Comparison of ENCODE assay signal across 8 mouse cellular contexts in genomic region chr13:49188219-49188965, GRCm38 (mm10). TPM values are rescaled to one million over a fixed set of nuclear protein-coding genes. Genes with fewer than 3 reads are reported as not detected.
DNase-seq lines count a peak whose midpoint lies in the region; ATAC-seq and TF ChIP-seq lines count a peak whose summit lies in the region.

No protein-coding gene starts in this region.

- no peak for ATAC-seq in heart, embryonic 11.5 days (replicated peaks; ENCODE audit: insufficient number of reproducible peaks, low FRiP score, low TSS enrichment)
- no peak for ATAC-seq in limb, embryonic 15.5 days (ENCODE audit: insufficient number of reproducible peaks, low FRiP score, low TSS enrichment, low read depth)
- ATAC-seq in stomach, postnatal 0 days (ENCODE audit: low FRiP score, low TSS enrichment) = peak; percentile 3; the same call in 1 of the 2 replicates

- WGBS in heart, embryonic 11.5 days (ENCODE audit: insufficient replicate concordance) = 20% methylated on average over 15 of the region's 15 CpGs
- 27% methylated on average over 15 of the region's 15 CpGs for WGBS in forebrain, embryonic 10.5 days
- 13% methylated on average over 15 of the region's 15 CpGs for WGBS in limb, embryonic 15.5 days
- 24% methylated on average over 15 of the region's 15 CpGs for WGBS in stomach, postnatal 0 days

- peak overlapping the region; percentile 100 for H3K4me2 ChIP-seq in heart, embryonic 11.5 days
- H3K4me2 ChIP-seq in limb, embryonic 15.5 days = peak overlapping the region; percentile 98
- H3K4me2 ChIP-seq in stomach, postnatal 0 days (replicated peaks; ENCODE audit: low read depth) = peak overlapping the region; percentile 91

- no peak for TF ChIP-seq EP300 in stomach, postnatal 0 days (optimal IDR thresholded peaks at IDR 0.05)

- H3K27ac ChIP-seq in heart, embryonic 11.5 days (ENCODE audit: low read depth, low read length) = 0 out of 2 replicates have a peak overlapping the region, but pooled peaks have one; percentile 5
- no peak overlapping the region for H3K27ac ChIP-seq in forebrain, embryonic 10.5 days
- 0 out of 2 replicates have a peak overlapping the region, but pooled peaks have one; percentile 9 for H3K27ac ChIP-seq in limb, embryonic 15.5 days
- peak overlapping the region; percentile 89 for H3K27ac ChIP-seq in stomach, postnatal 0 days (replicated peaks)

- no peaks in the 10 kb centered on the region for H3K27me3 ChIP-seq in heart, embryonic 11.5 days (ENCODE audit: control insufficient read depth, insufficient read depth, low read length)
- H3K27me3 ChIP-seq in E14TG2a.4 (ENCODE audit: insufficient read depth, low read length) = peaks cover 40% of the 10 kb centered on the region
- peaks cover 37% of the 10 kb centered on the region for H3K27me3 ChIP-seq in forebrain, embryonic 10.5 days (ENCODE audit: poor library complexity, severe bottlenecking)
- H3K27me3 ChIP-seq in limb, embryonic 15.5 days = no peaks in the 10 kb centered on the region
- H3K27me3 ChIP-seq in stomach, postnatal 0 days (ENCODE audit: control insufficient read depth, insufficient read depth, low read length) = no peaks in the 10 kb centered on the region

- no peaks in the 10 kb centered on the region for H3K9me3 ChIP-seq in heart, embryonic 11.5 days (replicated peaks; ENCODE audit: control insufficient read depth, low read length)
- no peaks in the 10 kb centered on the region for H3K9me3 ChIP-seq in E14TG2a.4 (ENCODE audit: low read length)
- no peaks in the 10 kb centered on the region for H3K9me3 ChIP-seq in forebrain, embryonic 10.5 days
- no peaks in the 10 kb centered on the region for H3K9me3 ChIP-seq in limb, embryonic 15.5 days
- H3K9me3 ChIP-seq in stomach, postnatal 0 days (ENCODE audit: control insufficient read depth, low read length) = no peaks in the 10 kb centered on the region

- DNase-seq in heart, adult 18-20 months = no peak
- no peak for DNase-seq in forebrain, embryonic 10.5 days (ENCODE audit: extremely low spot score, low spot score)
- no peak for DNase-seq in stomach, postnatal 0 days (ENCODE audit: low spot score)
- DNase-seq in adrenal gland, adult 2 months = no peak
- no peak for DNase-seq in urinary bladder, postnatal 10 days (ENCODE audit: low spot score)

- H3K4me1 ChIP-seq in heart, embryonic 11.5 days (ENCODE audit: control insufficient read depth, insufficient read depth, low read length) = peaks cover 57% of the 10 kb centered on the region
- H3K4me1 ChIP-seq in E14TG2a.4 (replicated peaks; ENCODE audit: low read depth, low read length) = peaks cover 34% of the 10 kb centered on the region
- peaks cover 61% of the 10 kb centered on the region for H3K4me1 ChIP-seq in forebrain, embryonic 10.5 days
- peaks cover 47% of the 10 kb centered on the region for H3K4me1 ChIP-seq in limb, embryonic 15.5 days
- peaks cover 8% of the 10 kb centered on the region for H3K4me1 ChIP-seq in stomach, postnatal 0 days (replicated peaks; ENCODE audit: control insufficient read depth, insufficient read depth)

- no peak for TF ChIP-seq CTCF in E14TG2a.4 (conservative IDR thresholded peaks at IDR 0.05; ENCODE audit: low read length)
- TF ChIP-seq CTCF in stomach, postnatal 0 days (IDR thresholded peaks at IDR 0.05; ENCODE audit: low read depth) = no peak

- peak overlapping the region; percentile 69 for H3K4me3 ChIP-seq in heart, embryonic 11.5 days (ENCODE audit: low read depth, low read length)
- H3K4me3 ChIP-seq in E14TG2a.4 (replicated peaks; ENCODE audit: low read length) = peak overlapping the region; percentile 93
- peak overlapping the region; percentile 89 for H3K4me3 ChIP-seq in forebrain, embryonic 10.5 days
- peak overlapping the region; percentile 82 for H3K4me3 ChIP-seq in limb, embryonic 15.5 days
- H3K4me3 ChIP-seq in stomach, postnatal 0 days (ENCODE audit: low read depth, low read length) = peak overlapping the region; percentile 84

- peak overlapping the region; percentile 74 for H3K9ac ChIP-seq in heart, embryonic 11.5 days (ENCODE audit: low read depth, low read length)
- peak overlapping the region; percentile 47 for H3K9ac ChIP-seq in limb, embryonic 15.5 days
- peak overlapping the region; percentile 88 for H3K9ac ChIP-seq in stomach, postnatal 0 days (ENCODE audit: low read length)

- no peaks in the 10 kb centered on the region for H3K36me3 ChIP-seq in heart, embryonic 11.5 days (ENCODE audit: control insufficient read depth, insufficient read depth, low read length)
- H3K36me3 ChIP-seq in E14TG2a.4 (ENCODE audit: insufficient read depth, low read length) = no peaks in the 10 kb centered on the region
- H3K36me3 ChIP-seq in forebrain, embryonic 10.5 days (replicated peaks) = no peaks in the 10 kb centered on the region
- no peaks in the 10 kb centered on the region for H3K36me3 ChIP-seq in limb, embryonic 15.5 days
- no peaks in the 10 kb centered on the region for H3K36me3 ChIP-seq in stomach, postnatal 0 days (ENCODE audit: control insufficient read depth, insufficient read depth, low read length)

RNA-seq across cellular contexts. Expression of gene Ninj1, which starts 1.1 kb away (rescaled TPM):
- 59.1 and 60.6 TPM in 2 replicates for polyA plus RNA-seq in heart, embryonic 11.5 days (2014; fragmentation: Nextera tagmentation; extraction: Ambion mirVana)
- total RNA-seq in heart, adult 18-20 months (2021) = 100 to 1,000 TPM; 122 to 123 TPM
- polyA plus RNA-seq in forebrain, embryonic 10.5 days (2016; fragmentation: Nextera tagmentation; extraction: Ambion mirVana) = 22.7 and 24.1 TPM in 2 replicates
- polyA plus RNA-seq in limb, embryonic 15.5 days (2015; fragmentation: Nextera tagmentation; extraction: Ambion mirVana) = 56.0 and 62.4 TPM in 2 replicates
- polyA plus RNA-seq in stomach, postnatal 0 days (2015; fragmentation: Nextera tagmentation; extraction: Ambion mirVana) = 76.3 and 83.1 TPM in 2 replicates
- total RNA-seq in adrenal gland, adult 2 months (2021) = 10 to 100 TPM; 64.9 to 66.3 TPM
- 184 and 303 TPM in 2 replicates for polyA plus RNA-seq in adrenal gland, adult 2 months (2012; rRNA removed)

RNA-seq across cellular contexts. Expression of gene Card19, which starts 27.4 kb away (rescaled TPM):
- polyA plus RNA-seq in heart, embryonic 11.5 days (2014; fragmentation: Nextera tagmentation; extraction: Ambion mirVana) = 71.9 and 73.7 TPM in 2 replicates
- total RNA-seq in heart, adult 18-20 months (2021) = 100 to 1,000 TPM; 145 to 150 TPM
- polyA plus RNA-seq in forebrain, embryonic 10.5 days (2016; fragmentation: Nextera tagmentation; extraction: Ambion mirVana) = 21.0 and 22.1 TPM in 2 replicates
- 64.6 and 76.8 TPM in 2 replicates for polyA plus RNA-seq in limb, embryonic 15.5 days (2015; fragmentation: Nextera tagmentation; extraction: Ambion mirVana)
- polyA plus RNA-seq in stomach, postnatal 0 days (2015; fragmentation: Nextera tagmentation; extraction: Ambion mirVana) = 83.5 and 86.2 TPM in 2 replicates
- 10 to 100 TPM; 69.7 to 78.1 TPM for total RNA-seq in adrenal gland, adult 2 months (2021)
- polyA plus RNA-seq in adrenal gland, adult 2 months (2012; rRNA removed) = 250 and 286 TPM in 2 replicates

RNA-seq across cellular contexts. Expression of gene Wnk2, which starts 40.6 kb away (rescaled TPM):
- 0.99 and 1.6 TPM in 2 replicates for polyA plus RNA-seq in heart, embryonic 11.5 days (2014; fragmentation: Nextera tagmentation; extraction: Ambion mirVana)
- total RNA-seq in heart, adult 18-20 months (2021) = 10 to 100 TPM; 70.1 to 70.9 TPM
- 4.2 and 4.5 TPM in 2 replicates for polyA plus RNA-seq in forebrain, embryonic 10.5 days (2016; fragmentation: Nextera tagmentation; extraction: Ambion mirVana)
- polyA plus RNA-seq in limb, embryonic 15.5 days (2015; fragmentation: Nextera tagmentation; extraction: Ambion mirVana) = 1.6 TPM in 2 replicates
- 1.6 and 1.7 TPM in 2 replicates for polyA plus RNA-seq in stomach, postnatal 0 days (2015; fragmentation: Nextera tagmentation; extraction: Ambion mirVana)
- total RNA-seq in adrenal gland, adult 2 months (2021) = 1 to 10 TPM; 2.5 to 3.2 TPM
- polyA plus RNA-seq in adrenal gland, adult 2 months (2012; rRNA removed) = 4.2 and 4.5 TPM in 2 replicates
